Mouse (Mus musculus) skeletal muscle tissue, adult 2 months (tissue): ENCODE measurements around the gene C2cd5.
"Not testable (repeated sequence)": the region's sequence is repeated elsewhere in the genome, so short reads cannot be mapped to it uniquely, and the experiment has no call there.

Experiments used
- DNase-seq: peaks from one replicate; pipeline ENCODE4 v3.0.0-alpha.2; 2012; ENCODE audit warnings: low read depth, low spot score

C2cd5 gene

GRCm38 (mm10) chr6:143020647-143021046 lies 79.3 kb downstream of the C2cd5 start:
- DNase-seq, result no peak

DNA sequence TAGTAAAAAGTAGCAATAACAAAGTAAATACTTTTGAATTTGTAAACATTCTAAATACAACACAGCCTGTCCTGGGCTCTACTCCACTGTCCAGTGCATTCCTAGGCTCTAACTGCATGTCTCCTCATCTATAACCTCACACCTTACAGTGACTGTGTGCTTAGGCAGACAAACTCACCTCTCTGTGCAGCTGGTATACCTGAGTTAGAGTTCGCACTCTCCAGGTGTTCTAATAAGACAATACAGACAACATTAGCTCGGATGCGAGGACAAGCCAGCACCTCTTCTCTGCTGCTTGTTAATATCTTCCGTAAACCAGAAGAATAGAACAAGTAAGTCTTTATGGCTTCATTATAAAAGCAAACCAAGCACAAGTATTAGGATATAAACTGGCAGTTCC lies 79.8 kb downstream of the C2cd5 start:
- no peak for DNase-seq

DNA sequence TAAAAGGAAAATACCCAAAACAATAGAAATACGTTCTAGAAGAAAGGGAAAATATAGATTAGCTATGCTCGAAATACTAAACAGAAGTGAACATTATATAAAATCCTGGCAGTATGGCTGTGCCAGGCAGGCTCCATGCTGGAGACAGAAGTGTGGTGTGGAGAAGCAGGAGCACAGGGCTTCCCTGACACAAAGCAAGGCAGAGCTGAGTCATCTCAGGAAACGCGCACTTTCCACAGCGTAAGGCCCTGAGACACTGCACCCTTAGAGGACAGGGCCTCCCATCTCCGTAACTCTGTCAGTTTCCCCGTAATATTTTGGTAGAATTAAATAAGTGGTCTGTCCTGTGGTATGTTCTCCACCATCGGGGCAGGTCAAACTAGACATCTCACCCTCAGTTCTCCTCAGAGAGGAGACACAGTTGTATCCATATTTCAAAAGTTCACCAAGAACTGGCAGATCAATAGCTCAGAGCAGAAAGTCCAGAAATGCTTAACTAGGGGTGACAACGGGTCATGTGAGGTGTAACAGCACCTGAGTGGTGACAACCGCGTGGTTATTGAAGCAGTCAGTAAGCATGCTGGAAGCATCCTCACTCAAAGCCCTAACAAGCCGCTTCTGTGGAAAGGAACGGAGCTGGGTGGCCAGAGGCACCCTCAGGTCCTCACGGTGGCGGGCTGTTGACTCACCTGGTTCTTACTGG lies 87.3 kb downstream of the C2cd5 start:
- DNase-seq, result no peak

- no peak for DNase-seq
These were observed 91.1 kb downstream of the C2cd5 start for GRCm38 (mm10) chr6:143008865-143009264.

DNA sequence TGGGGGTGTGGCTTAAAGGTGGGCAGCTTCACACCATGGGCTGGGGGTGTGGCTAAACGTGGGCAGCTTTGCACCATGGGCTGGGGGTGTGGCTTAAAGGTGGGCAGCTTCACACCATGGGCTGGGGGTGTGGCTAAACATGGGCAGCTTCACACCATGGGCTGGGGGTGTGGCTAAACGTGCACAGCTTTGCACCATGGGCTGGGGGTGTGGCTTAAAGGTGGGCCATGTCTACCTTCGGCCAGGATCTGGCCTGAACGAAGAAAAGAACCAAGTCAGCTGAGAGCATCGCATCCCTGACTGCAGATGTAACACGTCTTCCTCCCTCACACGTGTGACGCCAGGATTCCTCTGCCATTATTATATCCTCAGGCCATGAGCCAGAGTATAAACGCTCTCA lies 94.7 kb downstream of the C2cd5 start:
- not testable (repeated sequence) for DNase-seq

- no peak for DNase-seq
These were observed 95.1 kb downstream of the C2cd5 start for GRCm38 (mm10) chr6:143004801-143005200.

GRCm38 (mm10) chr6:142998221-142998999 lies 101.5 kb downstream of the C2cd5 start:
- DNase-seq, result peak; percentile 33

DNA sequence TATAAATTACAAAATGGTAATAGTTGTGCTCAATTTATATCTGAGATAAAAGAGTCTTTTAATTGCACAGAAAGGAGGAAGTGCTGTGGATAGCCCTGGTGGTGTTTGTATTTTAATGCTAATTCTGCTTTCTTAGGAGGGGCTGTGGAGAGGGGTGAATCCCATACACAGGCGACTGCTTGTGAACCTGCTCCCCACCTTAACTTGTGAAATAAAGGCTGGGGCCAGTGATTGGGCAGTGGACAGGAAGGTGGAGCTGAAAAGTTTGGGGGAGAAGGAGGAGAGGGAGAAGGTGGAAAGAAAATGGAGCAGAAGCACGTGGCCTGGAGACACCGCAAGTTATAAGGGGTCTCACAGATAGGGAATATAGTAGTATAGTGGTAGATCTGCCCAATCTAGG lies 103.1 kb downstream of the C2cd5 start:
- DNase-seq, result no peak

DNA sequence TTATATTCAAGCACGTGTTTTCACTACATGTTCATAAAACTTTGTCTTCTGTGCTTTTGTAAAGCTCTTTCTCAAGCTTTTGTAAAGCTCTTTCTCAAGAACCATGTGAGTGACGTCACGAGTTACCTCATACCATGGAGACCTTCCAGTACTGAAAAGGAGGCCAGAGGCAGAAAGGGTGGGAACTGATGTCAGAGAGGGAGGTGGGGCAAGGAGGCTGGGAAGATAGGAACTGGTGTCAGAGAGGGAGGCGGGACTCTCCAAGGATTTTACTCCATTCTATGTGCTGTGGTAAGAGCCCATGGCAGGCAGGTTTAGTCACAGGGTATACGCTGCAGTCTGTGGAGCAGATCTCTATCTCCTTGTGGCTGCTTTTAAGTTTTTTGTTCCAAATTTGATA lies 104.4 kb downstream of the C2cd5 start:
- peak; percentile 32 for DNase-seq

DNA sequence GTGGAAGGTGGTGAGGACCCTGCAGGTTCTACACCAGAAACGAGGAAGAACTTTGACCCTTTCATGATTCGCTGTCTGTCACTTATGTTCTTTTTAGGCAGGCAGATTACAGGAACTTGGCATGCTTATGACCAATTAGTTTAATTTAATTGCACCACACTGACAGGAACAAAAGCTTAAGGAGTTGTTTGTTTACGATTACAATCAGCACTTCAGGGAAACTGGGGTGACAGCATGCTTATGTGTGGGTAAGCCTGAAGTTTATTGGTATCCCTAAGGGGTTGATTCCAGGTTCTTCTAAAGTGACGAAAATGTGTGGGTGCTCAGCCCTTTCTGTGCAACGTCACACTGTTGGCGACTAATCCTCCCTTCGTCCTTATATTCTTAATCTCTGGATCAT lies 105.1 kb downstream of the C2cd5 start:
- no peak for DNase-seq

- no peak for DNase-seq
These were observed 105.9 kb downstream of the C2cd5 start for GRCm38 (mm10) chr6:142993705-142994698.

DNA sequence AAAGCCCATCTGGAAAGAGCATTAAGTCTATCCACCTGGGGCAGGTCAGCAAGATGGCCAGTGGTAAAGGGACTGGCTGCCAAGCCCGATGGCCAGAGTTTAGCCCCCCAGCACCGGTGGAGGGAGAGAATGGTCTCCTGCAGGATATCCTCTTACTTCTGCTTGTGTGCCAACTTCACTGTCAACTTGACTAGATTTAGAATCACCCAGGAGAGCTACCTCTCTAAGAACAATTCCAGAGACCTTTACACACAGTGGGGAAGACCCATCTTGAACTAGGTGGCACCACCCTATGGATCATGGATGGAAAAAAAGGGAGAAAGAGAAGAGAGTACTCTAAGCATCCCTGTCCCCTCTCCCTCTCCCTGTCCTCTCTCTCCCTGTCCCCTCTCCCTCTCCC lies 107.0 kb downstream of the C2cd5 start:
- no peak for DNase-seq

- no peak for DNase-seq
These were observed 107.8 kb downstream of the C2cd5 start for GRCm38 (mm10) chr6:142992099-142992498.

- no peak for DNase-seq
These were observed 108.4 kb downstream of the C2cd5 start for GRCm38 (mm10) chr6:142991391-142992059.

DNA sequence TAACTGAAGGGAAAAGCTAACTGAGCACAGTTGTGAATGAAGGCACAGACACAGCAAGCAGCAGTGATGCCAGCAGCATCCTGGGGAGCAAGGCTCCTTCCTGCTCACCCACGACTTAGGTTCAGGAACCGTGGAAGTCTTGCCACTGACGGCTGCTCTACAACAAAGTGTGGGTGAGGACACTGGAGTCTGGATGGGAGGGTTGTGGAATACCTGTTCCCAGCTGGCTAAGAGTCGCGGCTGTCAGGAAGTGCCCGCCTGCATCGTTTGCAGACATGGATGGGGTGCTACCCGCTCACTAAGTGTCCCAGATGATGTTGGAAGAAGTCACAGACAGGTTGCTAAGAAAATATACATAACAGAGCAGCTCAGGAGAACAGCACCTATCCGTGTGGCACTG lies 109.4 kb downstream of the C2cd5 start:
- no peak for DNase-seq

- no peak for DNase-seq
These were observed 110.4 kb downstream of the C2cd5 start for GRCm38 (mm10) chr6:142989495-142989894.

DNA sequence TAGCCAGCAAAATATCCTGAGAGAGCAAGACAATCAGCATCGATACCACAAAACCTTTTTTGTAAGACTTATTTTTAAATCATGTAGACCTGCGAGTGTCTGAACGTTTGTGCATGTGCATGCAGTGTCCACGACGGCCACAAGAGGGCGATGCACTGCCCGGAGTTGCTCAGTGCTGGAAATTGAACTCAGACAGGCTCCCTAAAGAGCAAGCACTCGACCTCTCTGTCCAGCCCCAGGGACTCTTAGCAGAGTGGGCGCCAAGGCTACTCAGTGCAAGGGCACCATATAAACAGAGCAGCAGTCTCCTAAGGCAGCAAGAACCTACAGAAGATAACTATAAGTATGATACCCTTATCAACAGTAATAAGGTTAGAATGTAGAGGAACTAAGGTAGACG lies 111.2 kb downstream of the C2cd5 start:
- peak; percentile 24 for DNase-seq

- DNase-seq, result no peak
These were observed 111.7 kb downstream of the C2cd5 start for GRCm38 (mm10) chr6:142988231-142988630.

DNA sequence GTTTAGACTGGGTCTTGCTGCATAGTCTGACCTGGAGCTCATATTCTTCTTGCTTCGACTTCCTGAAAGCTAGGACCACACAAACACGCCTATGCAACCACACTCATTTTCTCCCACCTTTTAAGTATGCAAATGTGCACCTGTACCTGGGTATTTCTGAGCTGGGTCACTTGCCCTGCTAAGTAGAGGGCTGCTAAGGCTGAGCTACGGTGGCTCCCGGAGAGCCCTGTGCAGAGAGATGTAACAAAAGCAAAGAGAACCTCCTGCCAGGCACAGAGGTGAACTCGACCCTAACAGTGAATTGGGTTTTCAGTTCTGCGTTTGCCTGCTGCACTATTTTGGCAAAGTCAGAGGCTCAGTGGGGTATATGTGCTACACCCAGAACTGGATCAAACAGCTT lies 112.3 kb downstream of the C2cd5 start:
- DNase-seq, result no peak

GRCm38 (mm10) chr6:142986706-142987105 lies 113.2 kb downstream of the C2cd5 start:
- not testable (repeated sequence) for DNase-seq

DNA sequence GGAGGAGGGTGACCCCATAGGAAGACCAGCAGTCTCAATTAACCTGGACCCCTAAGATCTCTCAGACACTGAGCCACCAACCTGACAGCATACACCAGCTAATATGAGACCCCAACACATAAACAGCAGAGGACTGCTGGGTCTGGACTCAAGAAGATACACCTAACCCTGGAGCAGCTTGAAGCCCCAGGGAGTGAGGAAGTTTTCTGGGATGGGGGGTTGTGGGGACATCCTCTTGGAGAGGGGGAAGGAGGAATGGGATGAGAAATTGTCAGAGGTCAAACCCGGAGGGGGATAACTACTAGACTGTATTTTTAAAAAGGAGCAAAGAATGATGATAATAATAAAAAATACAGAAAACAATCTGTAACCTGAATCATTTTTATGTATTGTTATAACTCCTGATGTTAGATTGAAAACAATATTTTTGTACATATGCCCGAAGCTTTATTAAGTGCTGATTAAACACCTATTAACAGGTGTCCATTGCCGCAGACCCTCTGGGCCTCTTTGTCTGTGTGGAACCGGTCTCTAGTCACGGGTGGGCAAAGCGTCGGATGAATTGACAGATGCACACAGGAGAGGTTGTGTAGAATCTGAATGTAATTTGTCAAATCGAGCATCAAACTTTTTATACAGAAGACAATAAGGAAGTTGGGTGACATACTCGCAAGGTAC lies 114.2 kb downstream of the C2cd5 start:
- DNase-seq, result not testable (repeated sequence)
